22 mouse cellular contexts compared by ENCODE assay signal in genomic region chr17:11780805-11781481, GRCm38 (mm10).
A peak's percentile ranks its signal among the peaks of the same experiment; 100 is the strongest.
DNase-seq lines count a peak whose midpoint lies in the region; ATAC-seq lines count a peak whose summit lies in the region.
"Had no signal": no experiment of that assay in that cellular context is flagged by ENCODE, and none has a peak within 500 bp of the region (broad histone marks: within the 10 kb centered on the region; RNA-seq: fewer than 3 reads in every experiment).

No protein-coding gene starts in this region.

- intact Hi-C loops in gastrocnemius, postnatal 36 days (cut with DNase I), result no loop called here

- no peaks in the 10 kb centered on the region for H3K27me3 ChIP-seq in intestine, embryonic 16.5 days (replicated peaks; ENCODE audit: control insufficient read depth, insufficient read depth, low read length)
- H3K27me3 ChIP-seq in forebrain, embryonic 15.5 days, result no peaks in the 10 kb centered on the region
- H3K27me3 ChIP-seq: heart, embryonic 12.5 days; liver, embryonic 15.5 days; megakaryocyte, embryonic 14.5 days; neural tube, embryonic 12.5 days had no signal

- no peak for ATAC-seq in intestine, embryonic 16.5 days
- ATAC-seq in forebrain, embryonic 15.5 days (replicated peaks), result no peak
- ATAC-seq: CD4-positive, CD25-positive, alpha-beta regulatory T cell, adult 4 months; lung, postnatal 0 days had no signal

- DNase-seq in embryo, embryonic 10.5 days (ENCODE audit: low spot score), result peak; percentile 21
- no peak for DNase-seq in embryo, embryonic 10 days (ENCODE audit: low spot score)
- DNase-seq in kidney, adult 8-10 months, result peak; percentile 29 to 41
- DNase-seq in kidney, postnatal 25 days, result peak; percentile 35 to 54
- DNase-seq in mesoderm, embryonic 11.5 days (ENCODE audit: low read depth, low spot score), result peak; percentile 7
- no peak for DNase-seq in gastrocnemius, postnatal 36 days
- DNase-seq: adrenal gland, postnatal 10 days; cerebellum, adult 11-12 months; cerebellum, postnatal 36 days; gastrocnemius, postnatal 25 days; heart, postnatal 36 days; right cerebral cortex, postnatal 4 days had no signal

- no peak overlapping the region for H3K9ac ChIP-seq in intestine, embryonic 16.5 days (ENCODE audit: low read depth, low read length)
- H3K9ac ChIP-seq in forebrain, embryonic 15.5 days (replicated peaks), result no peak overlapping the region
- H3K9ac ChIP-seq: heart, embryonic 12.5 days; liver, embryonic 15.5 days; neural tube, embryonic 12.5 days had no signal

- no peak overlapping the region for H3K27ac ChIP-seq in intestine, embryonic 16.5 days (ENCODE audit: low read length)
- no peak overlapping the region for H3K27ac ChIP-seq in forebrain, embryonic 15.5 days (replicated peaks)
- H3K27ac ChIP-seq: layer of hippocampus, adult 2 months; liver, embryonic 15.5 days; neural tube, embryonic 12.5 days had no signal

- no peaks in the 10 kb centered on the region for H3K9me3 ChIP-seq in intestine, embryonic 16.5 days (ENCODE audit: control insufficient read depth, low read length)
- no peaks in the 10 kb centered on the region for H3K9me3 ChIP-seq in forebrain, embryonic 15.5 days
- H3K9me3 ChIP-seq: G1E; heart, embryonic 12.5 days; liver, embryonic 15.5 days; megakaryocyte, embryonic 14.5 days; neural tube, embryonic 12.5 days had no signal

- WGBS in intestine, embryonic 16.5 days, result 64% methylated on average over 12 of the region's 12 CpGs
- WGBS in forebrain, embryonic 15.5 days, result 63% methylated on average over 12 of the region's 12 CpGs

- no peaks in the 10 kb centered on the region for H3K4me1 ChIP-seq in intestine, embryonic 16.5 days (ENCODE audit: control insufficient read depth, insufficient read depth, low read length)
- no peaks in the 10 kb centered on the region for H3K4me1 ChIP-seq in forebrain, embryonic 15.5 days
- H3K4me1 ChIP-seq: heart, embryonic 12.5 days; liver, embryonic 15.5 days had no signal

- H3K4me2 ChIP-seq in intestine, embryonic 16.5 days (ENCODE audit: low read depth, low read length), result no peak overlapping the region
- H3K4me2 ChIP-seq in forebrain, embryonic 15.5 days (replicated peaks), result no peak overlapping the region
- H3K4me2 ChIP-seq: heart, embryonic 12.5 days; liver, embryonic 15.5 days; neural tube, embryonic 12.5 days had no signal

- no peak overlapping the region for H3K4me3 ChIP-seq in intestine, embryonic 16.5 days (ENCODE audit: low read length)
- no peak overlapping the region for H3K4me3 ChIP-seq in forebrain, embryonic 15.5 days
- H3K4me3 ChIP-seq: heart, embryonic 12.5 days; layer of hippocampus, adult 2 months; liver, embryonic 15.5 days; megakaryocyte, embryonic 14.5 days; neural tube, embryonic 12.5 days had no signal

- no peaks in the 10 kb centered on the region for H3K36me3 ChIP-seq in intestine, embryonic 16.5 days (ENCODE audit: control insufficient read depth, insufficient read depth, low read length)
- no peaks in the 10 kb centered on the region for H3K36me3 ChIP-seq in forebrain, embryonic 15.5 days
- H3K36me3 ChIP-seq: G1E; heart, embryonic 12.5 days; liver, embryonic 15.5 days; neural tube, embryonic 12.5 days had no signal

Comparison
In these comparisons a context has a peak if more than half of its experiments do, and no peak if none do; other contexts are left out.
1. DNase-seq: peak in embryo, embryonic 10.5 days (single experiment), kidney, adult 8-10 months (2 of 2), kidney, postnatal 25 days (2 of 2) and mesoderm, embryonic 11.5 days (single experiment); none in embryo, embryonic 10 days (single experiment) and gastrocnemius, postnatal 36 days (0 of 2).